Mouse (Mus musculus): ENCODE measurements around the gene Eif2b4.

The Eif2b4 gene

GRCm38 (mm10) chr5:31199893-31200292 is 6.7 kb upstream of the Eif2b4 start:
- no peak for DNase-seq (ENCODE audit: low spot score in 2 of 2)

DNA sequence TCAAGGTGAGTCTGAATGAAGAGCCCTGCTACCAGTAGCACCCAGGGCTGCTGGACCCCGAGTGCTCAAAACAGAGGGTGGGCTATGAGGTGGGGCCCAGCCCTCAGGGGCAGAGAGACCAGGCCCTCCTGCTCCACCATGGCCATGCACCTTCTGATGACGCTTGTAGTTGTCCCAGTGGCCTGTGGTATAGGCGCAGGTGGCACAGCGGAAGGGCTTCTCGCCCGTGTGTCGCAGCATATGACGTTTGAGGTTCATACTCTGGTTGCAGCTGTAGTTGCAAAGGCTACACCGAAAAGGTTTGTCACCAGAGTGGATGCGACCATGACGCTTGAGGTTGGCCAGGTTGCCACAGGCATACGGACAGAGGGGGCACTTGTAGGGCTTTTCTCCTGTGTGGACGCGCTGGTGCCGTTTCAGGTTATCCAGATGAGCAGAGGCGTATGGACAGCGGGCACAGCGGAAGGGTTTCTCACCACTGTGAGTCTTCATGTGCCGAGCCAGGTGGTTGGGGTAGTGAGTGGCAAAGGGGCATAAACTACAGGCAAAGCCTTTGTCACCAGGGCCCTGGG is 6.2 kb upstream of the Eif2b4 start:
- DNase-seq (ENCODE audit: low spot score in 2 of 2): no peak

DNA sequence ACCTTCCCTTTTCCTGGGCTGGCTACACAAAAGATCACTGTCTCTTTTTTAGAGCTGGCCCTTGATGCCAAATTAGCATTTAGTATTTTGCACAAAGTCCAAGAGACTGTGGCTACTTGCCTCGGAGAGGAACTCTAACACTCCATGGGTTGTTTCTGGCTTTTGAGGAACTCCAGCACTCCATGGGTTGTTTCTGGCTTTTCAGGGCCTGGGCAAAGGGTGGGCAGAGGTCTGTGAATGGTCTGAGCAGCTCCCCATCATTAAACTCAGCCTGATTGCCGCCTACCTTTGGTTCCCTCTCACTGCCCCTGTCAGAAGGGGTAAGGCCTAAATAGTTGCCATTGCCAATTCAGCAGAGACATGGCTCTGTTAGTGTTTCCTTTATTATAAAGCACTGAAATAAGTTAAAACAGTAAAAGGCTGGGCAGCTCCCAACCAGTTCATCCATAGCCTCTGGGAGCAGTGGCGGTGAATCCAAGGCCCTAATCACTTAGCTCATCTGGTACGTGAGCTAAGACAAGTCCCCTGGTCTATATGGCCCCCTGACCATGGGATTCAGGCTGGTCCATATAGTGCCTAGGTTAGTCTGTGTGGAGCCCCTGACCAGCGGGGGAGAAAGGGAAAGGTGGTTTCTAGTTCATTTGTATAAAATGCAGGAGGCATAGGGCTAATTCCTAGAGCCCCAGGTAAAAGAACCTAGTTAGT is 5.5 kb upstream of the Eif2b4 start:
- DNase-seq (ENCODE audit: low spot score in 2 of 2): no peak

DNA sequence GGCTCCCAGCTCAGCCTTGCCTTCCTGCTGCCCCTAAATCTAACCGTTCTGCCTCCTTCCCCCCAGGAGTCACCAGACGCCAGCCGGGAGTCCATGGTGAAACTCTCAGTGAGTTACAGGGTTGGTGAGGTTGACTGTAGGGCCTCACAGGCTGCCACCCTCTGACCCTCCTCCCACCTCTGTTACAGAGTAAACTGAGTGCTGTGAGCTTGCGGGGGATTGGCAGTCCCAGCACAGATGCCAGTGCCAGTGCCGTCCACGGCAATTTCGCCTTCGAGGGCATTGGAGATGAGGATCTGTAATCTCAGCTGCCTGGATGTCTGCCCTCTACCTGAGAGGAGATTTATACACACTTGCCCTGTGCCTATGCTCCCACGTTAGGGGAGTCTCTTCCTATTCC is 4.9 kb upstream of the Eif2b4 start:
- no peak for DNase-seq (ENCODE audit: low spot score in 2 of 2)

DNA sequence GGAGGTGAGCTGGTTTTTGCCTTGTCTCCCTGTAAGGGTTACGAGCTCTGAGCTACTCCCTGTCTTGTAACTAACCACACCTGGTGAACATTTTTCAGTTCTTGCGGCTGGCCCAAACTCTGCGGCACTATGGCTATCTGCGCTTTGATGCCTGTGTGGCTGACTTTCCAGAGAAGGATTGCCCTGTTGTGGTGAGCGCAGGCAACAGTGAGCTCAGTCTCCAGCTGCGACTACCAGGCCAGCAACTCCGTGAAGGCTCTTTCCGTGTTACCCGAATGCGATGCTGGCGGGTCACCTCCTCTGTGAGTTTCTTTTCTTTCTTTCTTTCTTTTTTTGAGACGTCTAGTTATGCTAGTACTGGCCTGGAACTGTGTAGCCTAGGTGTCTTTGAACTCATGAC is 3.8 kb upstream of the Eif2b4 start:
- no peak for DNase-seq (ENCODE audit: low spot score in 2 of 2)

DNA sequence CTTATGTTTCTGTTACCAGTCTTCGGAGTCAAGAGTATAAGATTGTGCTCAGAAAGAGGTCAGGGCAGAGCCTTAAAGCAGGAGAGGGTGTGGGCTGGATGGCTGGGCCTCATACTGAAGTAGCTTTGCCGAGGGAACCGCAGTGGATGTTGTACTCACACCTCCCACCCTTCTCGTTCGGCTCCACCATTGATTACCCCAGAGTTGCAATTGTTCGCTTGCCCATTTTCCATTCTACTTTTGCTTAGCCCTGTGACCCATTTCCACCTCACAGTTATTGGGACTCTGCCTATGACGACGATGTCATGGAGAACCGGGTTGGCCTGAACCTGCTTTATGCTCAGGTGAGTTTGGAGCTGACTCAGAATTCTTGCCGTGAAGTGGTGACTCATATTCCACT is 3.0 kb upstream of the Eif2b4 start:
- no peak for DNase-seq (ENCODE audit: low spot score in 2 of 2)

DNA sequence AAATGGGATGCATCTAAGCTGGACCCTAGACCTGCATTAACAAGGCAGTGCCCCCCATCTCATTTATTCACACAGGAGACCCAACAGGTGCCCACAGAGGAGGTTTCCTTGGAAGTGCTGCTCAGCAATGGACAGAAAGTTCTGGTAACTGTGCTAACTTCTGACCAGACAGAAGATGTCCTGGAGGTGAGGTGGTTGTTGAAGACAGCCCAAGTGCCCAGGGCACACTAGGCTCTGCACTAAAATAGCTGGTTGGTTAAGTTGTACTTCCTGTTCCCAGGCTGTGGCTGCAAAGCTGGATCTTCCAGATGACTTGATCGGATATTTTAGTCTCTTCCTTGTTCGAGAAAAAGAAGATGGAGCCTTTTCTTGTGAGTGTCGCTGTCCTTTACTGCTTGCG is 2.4 kb upstream of the Eif2b4 start:
- DNase-seq (ENCODE audit: low spot score in 2 of 2): no peak

DNA sequence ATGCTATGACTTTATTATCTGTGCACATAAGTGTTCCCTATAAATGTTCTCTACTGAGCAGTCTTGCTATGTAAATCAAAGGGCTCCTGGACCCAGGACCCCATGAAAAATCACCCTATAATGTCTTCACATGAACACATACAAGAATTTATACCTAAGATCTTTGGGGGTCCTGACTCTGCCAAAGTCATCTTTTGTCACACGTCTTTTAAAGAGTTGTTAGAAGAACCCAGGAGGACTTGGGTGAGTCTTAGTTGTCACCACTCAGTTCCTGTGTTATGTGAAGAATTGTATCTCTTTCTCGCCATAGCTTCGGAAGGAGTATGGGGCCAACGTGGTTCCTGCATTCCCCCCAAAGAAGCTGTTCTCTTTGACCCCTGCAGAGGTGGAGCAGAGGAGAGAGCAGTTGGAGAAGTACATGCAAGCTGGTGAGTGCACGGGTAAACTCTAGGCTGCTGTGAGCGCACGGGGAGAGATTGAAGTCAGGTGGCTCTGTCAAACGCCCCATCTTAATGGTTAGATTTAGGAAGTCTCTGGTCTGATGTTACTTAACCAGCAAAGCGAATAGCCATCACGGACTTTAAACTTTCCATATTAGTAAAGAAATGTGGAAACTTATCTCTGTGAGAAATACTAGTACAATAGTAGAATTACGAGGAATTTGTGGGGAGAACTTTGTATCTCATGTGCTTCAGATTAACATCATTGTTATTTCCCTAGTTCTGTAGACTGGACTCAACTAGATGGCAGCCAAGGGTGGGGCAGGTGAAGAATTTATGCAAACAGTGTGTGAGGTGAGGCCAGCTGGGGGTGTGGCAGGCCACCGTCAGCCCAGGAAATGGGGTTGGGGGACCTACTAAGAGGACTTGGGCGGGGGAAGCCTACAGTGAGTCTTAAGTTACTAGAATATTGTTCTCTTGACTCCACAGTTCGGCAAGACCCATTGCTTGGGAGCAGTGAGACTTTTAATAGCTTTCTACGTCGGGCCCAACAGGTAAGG is 1.6 kb upstream of the Eif2b4 start:
- no peak for DNase-seq (ENCODE audit: low spot score in 2 of 2)

DNA sequence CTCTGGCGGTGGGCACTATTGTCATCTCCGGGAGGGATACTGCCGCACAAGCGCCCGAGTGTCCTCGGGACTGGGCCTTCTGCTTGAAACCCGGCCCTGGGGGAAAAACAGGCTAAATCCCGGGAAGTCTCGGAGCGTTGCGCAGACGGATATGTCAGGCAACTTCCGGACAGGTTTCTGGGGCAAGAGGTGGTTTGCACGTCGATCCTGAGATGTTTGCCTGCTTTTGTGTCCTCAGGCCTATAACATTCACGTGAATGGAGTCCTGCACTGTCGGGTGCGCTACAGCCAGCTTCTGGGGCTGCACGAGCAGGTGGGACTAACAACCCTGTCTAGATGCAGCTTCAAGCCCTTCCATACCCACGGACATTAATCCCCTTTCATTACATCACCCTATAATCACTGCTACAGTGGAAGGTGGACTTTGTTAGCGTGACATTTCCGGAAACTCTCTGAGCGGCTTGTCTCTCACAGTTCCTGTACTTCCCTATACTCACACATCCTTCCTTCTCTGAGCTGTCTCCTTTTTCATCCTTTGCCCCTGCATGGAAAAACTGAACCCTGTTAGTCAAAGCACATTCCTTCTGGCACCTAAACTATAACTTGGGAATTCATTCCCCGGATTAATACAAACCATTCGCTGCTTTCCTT is 526 bp upstream of the Eif2b4 start:
- DNase-seq (ENCODE audit: low spot score in 2 of 2): no peak

GRCm38 (mm10) chr5:31192045-31192938 is 938 bp downstream of the Eif2b4 start:
- DNase-seq (ENCODE audit: low spot score in 2 of 2): no peak

DNA sequence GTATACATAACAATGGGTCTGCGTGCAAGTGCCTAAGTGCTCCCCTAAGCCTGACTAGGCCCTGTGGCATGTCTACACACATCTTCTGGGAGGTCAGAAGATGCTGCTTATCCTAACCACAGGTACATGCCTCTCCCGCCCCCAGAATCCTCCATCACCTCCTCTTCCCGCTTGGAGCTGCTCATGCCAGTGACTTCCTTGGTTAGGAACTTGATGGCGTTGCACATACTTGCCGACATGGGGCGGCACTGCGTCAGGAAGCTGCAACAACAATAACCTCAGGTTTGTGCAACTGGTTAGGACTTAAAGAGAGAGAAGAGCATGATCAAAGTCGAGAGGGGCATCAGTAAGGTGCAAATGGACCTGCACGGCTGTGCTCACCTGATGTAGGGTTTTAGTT is 3.0 kb downstream of the Eif2b4 start:
- no peak for DNase-seq (ENCODE audit: low spot score in 2 of 2)

GRCm38 (mm10) chr5:31188223-31188840 is 4.9 kb downstream of the Eif2b4 start:
- DNase-seq (ENCODE audit: low spot score in 2 of 2): no peak

DNA sequence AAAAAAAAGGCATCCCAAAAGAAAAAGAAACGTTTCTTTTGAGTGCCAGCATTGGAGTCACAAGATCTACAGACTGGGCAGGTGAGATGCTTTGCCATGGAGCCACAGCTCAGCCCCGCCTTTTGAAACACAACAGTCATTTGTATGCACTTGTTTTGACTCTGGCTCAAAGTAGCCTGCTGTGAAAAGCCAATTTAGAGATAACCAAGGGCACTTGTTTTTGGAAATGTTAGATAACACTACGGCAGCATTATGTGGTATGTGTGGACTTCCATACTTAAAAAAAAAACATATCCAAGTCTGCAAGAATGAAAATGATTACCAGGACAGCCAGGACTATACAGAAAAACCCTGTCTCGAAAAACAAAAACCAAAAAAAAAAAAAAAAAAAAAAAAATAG is 9.6 kb downstream of the Eif2b4 start:
- DNase-seq (ENCODE audit: low spot score in 2 of 2): no peak

- no peak for DNase-seq (ENCODE audit: low spot score in 2 of 2)
These were observed 12.0 kb downstream of the Eif2b4 start for GRCm38 (mm10) chr5:31181183-31181770.

- DNase-seq (ENCODE audit: low spot score in 2 of 2): peak; percentile 88 to 93
These were observed 13.2 kb downstream of the Eif2b4 start, which contains the start of the genes Gm29609 and Gtf3c2 for GRCm38 (mm10) chr5:31179766-31180630. Gene Gm29609 (minus strand): TSS chr5:31179911. Gene Gtf3c2 (minus strand): TSS chr5:31180144.

DNA sequence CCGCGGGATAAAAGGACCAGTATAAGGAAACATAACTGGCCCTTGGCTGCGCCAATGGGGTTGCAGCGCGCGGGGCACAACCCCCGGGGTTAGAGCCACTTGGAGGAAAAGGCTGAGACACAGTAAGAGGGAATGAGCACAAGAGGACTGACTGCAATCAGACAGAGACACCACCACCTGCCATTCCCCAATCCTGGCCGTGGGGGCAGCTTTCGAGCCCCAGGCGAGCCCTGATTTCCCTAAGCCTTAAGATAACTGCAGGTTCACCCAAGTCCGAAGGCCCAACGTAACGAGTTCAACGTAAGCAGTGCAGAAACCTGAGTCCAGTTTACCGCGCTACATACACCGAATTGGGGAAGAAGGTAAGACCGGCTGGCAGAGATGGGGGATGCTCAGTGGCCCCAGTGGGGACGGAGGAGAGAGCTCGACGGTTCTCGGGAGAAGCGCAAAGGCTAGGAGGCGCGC is 13.9 kb downstream of the Eif2b4 start:
- no peak for DNase-seq (ENCODE audit: low spot score in 2 of 2)

DNA sequence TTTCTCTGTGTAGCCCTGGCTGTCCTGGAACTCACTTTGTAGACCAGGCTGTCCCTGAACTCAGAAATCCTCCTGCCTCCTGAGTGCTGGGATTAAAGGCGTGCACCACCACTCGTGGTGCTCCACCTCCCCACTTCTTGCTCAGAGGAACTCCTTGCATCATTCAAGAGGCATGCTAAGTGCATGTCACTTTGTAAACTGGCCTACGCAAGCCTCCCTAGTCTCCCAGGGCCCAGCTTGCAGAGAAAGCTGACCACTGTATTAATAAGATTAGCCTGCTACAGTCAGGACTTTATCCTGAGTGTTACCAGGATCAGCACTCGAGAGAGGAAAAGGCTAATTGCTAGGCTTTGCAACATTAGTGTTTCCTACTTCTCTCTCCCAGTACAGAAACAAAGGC is 24.6 kb downstream of the Eif2b4 start:
- no peak for DNase-seq (ENCODE audit: low spot score in 2 of 2)

GRCm38 (mm10) chr5:31164878-31165277 is 28.4 kb downstream of the Eif2b4 start:
- DNase-seq (ENCODE audit: low spot score in 2 of 2): no peak

DNA sequence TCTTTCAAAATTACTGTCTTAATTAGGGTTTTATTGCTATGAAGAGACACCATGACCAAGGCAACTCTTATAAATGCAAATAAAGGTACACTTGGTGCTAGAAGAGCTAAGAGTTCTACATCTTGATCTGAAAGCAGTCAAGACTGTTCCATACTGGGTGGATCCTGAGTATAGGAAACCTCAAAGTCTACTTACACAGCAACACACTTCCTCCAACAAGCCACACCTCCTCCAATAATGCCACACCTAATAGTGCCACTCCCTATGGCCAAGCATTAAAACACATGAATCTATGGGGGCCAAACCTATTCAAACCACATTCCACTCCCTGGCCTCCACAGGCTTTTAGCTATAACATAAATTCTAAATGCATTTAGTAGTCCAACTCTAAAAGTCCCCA is 30.8 kb downstream of the Eif2b4 start:
- DNase-seq (ENCODE audit: low spot score in 2 of 2): no peak

All from urinary bladder, adult 18-20 months (tissue).